In the genomic region with DNA sequence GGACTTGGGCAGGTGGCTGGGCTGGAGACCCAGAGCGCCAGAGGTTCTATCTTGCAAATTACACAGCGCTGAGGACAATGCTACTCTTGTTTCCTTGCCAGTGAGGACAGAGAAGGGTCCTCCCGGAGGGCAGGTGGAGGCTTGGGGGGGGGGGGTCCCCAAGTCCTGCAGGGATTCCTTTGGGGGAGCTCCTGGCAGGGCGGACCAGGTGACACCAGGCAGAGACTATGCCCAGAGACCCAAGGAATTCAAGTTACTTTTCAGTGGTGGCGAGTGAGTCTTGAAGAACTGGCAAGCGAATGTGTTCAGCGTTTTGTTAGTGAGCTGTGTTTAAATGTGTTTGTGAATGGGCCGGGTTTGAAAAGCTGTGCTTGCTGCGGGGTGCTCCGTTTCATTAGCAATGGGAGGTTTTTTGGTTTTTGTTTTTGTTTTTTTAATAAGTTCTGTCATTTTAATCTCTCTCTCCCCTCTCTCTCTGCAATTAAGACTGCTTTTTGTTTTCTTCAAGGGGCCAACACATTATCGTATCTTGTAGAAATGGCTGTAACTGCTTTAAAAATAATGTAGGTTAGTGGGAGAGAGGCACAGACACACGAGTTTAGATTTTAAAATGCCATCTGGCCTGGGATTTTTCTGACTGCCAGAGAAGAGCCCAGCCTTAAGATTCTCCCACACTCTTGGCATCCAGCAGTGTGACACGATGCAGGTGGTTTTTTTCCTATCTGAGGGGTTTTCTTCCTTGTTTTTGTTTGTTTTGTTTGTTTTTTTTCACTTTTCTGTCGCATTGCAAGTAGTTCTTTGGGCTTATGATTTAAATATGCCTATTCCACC, we compare ENCODE assay signal across 8 mouse cellular contexts. TPM values are rescaled to one million over a fixed set of nuclear protein-coding genes. Genes with fewer than 3 reads are reported as not detected.
DNase-seq lines count a peak whose midpoint lies in the region; ATAC-seq and TF ChIP-seq lines count a peak whose summit lies in the region.

No protein-coding gene starts in this region.

- no peaks in the 10 kb centered on the region for H3K36me3 ChIP-seq in heart, adult 2 months (ENCODE audit: control insufficient read depth, insufficient read depth, low read length)
- no peaks in the 10 kb centered on the region for H3K36me3 ChIP-seq in testis, adult 2 months (ENCODE audit: control insufficient read depth, insufficient read depth, low read length)

- H3K4me3 ChIP-seq in heart, adult 2 months = peak overlapping the region; percentile 60
- H3K4me3 ChIP-seq in testis, adult 2 months (ENCODE audit: control insufficient read depth, low read depth, low read length) = peak overlapping the region; percentile 66
- peak overlapping the region; percentile 88 for H3K4me3 ChIP-seq in olfactory bulb, adult 2 months (ENCODE audit: insufficient read depth, low read depth, low read length)

- no peak for ATAC-seq in megakaryocyte progenitor cell, adult 5-6 weeks (replicated peaks; ENCODE audit: poor library complexity)

- no peak overlapping the region; the same call in 1 of the 2 replicates for H3K9ac ChIP-seq in heart, adult 2 months (ENCODE audit: low read depth, low read length)

- no peak for TF ChIP-seq POLR2A in heart, adult 2 months (IDR thresholded peaks at IDR 0.05; ENCODE audit: insufficient read depth, low read depth, low read length)
- no peak for TF ChIP-seq POLR2A in testis, adult 2 months (IDR thresholded peaks at IDR 0.05; ENCODE audit: control insufficient read depth, low read depth, low read length)
- TF ChIP-seq POLR2A in olfactory bulb, adult 2 months (IDR thresholded peaks at IDR 0.05; ENCODE audit: insufficient read depth, low read depth, low read length) = no peak

- peaks cover 1% of the 10 kb centered on the region; the same call in 1 of the 2 replicates for H3K4me1 ChIP-seq in heart, adult 2 months (ENCODE audit: control insufficient read depth, insufficient read depth, low read length)
- H3K4me1 ChIP-seq in testis, adult 2 months (ENCODE audit: control insufficient read depth, insufficient read depth, low read length) = peaks cover 14% of the 10 kb centered on the region
- peaks cover 12% of the 10 kb centered on the region for H3K4me1 ChIP-seq in olfactory bulb, adult 2 months (ENCODE audit: control insufficient read depth, insufficient read depth, low read length)

- H3K79me2 ChIP-seq in heart, adult 2 months (replicated peaks; ENCODE audit: control insufficient read depth, insufficient read depth, low read length) = no peaks in the 10 kb centered on the region

- H3K27me3 ChIP-seq in heart, adult 2 months (ENCODE audit: control insufficient read depth, insufficient read depth, low read length) = no peaks in the 10 kb centered on the region
- no peaks in the 10 kb centered on the region for H3K27me3 ChIP-seq in testis, adult 2 months (ENCODE audit: control insufficient read depth, insufficient read depth, low read length)

- WGBS in heart, adult 2 months = 50% methylated on average over 14 of the region's 14 CpGs
- WGBS in olfactory bulb, adult 2 months = 16% methylated on average over 14 of the region's 14 CpGs

- intact Hi-C loops in heart, adult 2 months (cut with DNase I) = loop anchor here (2.0 to 10.0 kb wide), 3 partner anchors 107 to 285 kb away; no protein-coding TSS in a partner anchor
- intact Hi-C loops in heart, postnatal 36 days (cut with DNase I) = loop anchor here (2.0 to 10.0 kb wide), 3 partner anchors 25 to 145 kb away; no protein-coding TSS in a partner anchor
- intact Hi-C loops in left cerebral cortex, postnatal 14 days (cut with DNase I) = loop anchor here (2.0 to 5.0 kb wide), 2 partner anchors 107 to 148 kb away; no protein-coding TSS in a partner anchor

- no peak for DNase-seq in heart, adult 2 months
- no peak for DNase-seq in heart, postnatal 36 days
- no peak for DNase-seq in testis, postnatal 10 days (ENCODE audit: low spot score)
- DNase-seq in left cerebral cortex, postnatal 14 days (ENCODE audit: low spot score in 2 of 2) = peak; percentile 40 to 46
- no peak for DNase-seq in spleen, adult 12 weeks (ENCODE audit: low spot score)

- no peak overlapping the region for H3K27ac ChIP-seq in heart, adult 2 months
- H3K27ac ChIP-seq in testis, adult 2 months (ENCODE audit: control insufficient read depth, insufficient read depth, low read depth, low read length) = no peak overlapping the region
- no peak overlapping the region for H3K27ac ChIP-seq in olfactory bulb, adult 2 months (ENCODE audit: insufficient read depth, low read depth, low read length)

- no peak for TF ChIP-seq EP300 in heart, adult 2 months (IDR thresholded peaks at IDR 0.05; ENCODE audit: insufficient read depth, low read depth, low read length)

- no peak for TF ChIP-seq CTCF in heart, adult 2 months (IDR thresholded peaks at IDR 0.05)
- no peak for TF ChIP-seq CTCF in testis, adult 2 months (IDR thresholded peaks at IDR 0.05; ENCODE audit: control insufficient read depth, insufficient read depth, insufficient replicate concordance, low read depth, low read length)
- TF ChIP-seq CTCF in olfactory bulb, adult 2 months (IDR thresholded peaks at IDR 0.05; ENCODE audit: insufficient read depth, low read depth, low read length) = no peak

RNA-seq across cellular contexts. Expression of a gene that starts 1.1 kb away (rescaled TPM):
- 1 to 10 TPM; 5.4 to 5.9 TPM for total RNA-seq in heart, adult 2 months (2021)
- 4.5 and 15.8 TPM in 2 replicates for polyA plus RNA-seq in heart, adult 2 months (2012; rRNA removed)
- total RNA-seq in heart, postnatal 36 days (2021) = 1 to 10 TPM; 8.4 to 8.9 TPM
- 8.0 and 11.0 TPM in 2 replicates for polyA plus RNA-seq in testis, adult 2 months (2012; rRNA removed)
- 10 to 100 TPM; 72.2 to 73.3 TPM for total RNA-seq in left cerebral cortex, postnatal 14 days (2021)
- not detected in 2 replicates for polyA plus RNA-seq in olfactory bulb, adult 2 months (2012; ENCODE audit: insufficient read depth, insufficient read length, low replicate concordance, missing spikeins)
- not detected in 2 replicates for total RNA-seq in megakaryocyte progenitor cell, adult 5-6 weeks (2015)
- not detected in 2 replicates for total RNA-seq in megakaryocyte progenitor cell, adult 5-6 weeks (2017)

Comparison
In these comparisons a context has a peak if more than half of its experiments do, and no peak if none do; other contexts are left out.
1. DNase-seq: peak in left cerebral cortex, postnatal 14 days (2 of 2); none in heart, adult 2 months (0 of 2), heart, postnatal 36 days (0 of 2), testis, postnatal 10 days (single experiment) and spleen, adult 12 weeks (single experiment).
2. RNA of a gene that starts 1.1 kb away (total RNA-seq): 72.2 to 73.3 TPM in left cerebral cortex, postnatal 14 days; 8.4 to 8.9 TPM in heart, postnatal 36 days, 5.4 to 5.9 TPM in heart, adult 2 months and not detected in megakaryocyte progenitor cell, adult 5-6 weeks; every median in the first group is over 4 times any median in the second.
3. Peak in every context shown above with its lines, with median percentiles within 50 percentile points of each other: H3K4me3 ChIP-seq.